Mouse (Mus musculus) lung, postnatal 0 days (tissue): Measurements from ENCODE around the gene Tmem201.

Source experiments
- CTCF ChIP-seq: IDR thresholded peaks from 2 replicates; pipeline ENCODE4 v1.5.1; 2016; ENCODE audit warnings: antibody characterized with exemption, mild to moderate bottlenecking
- EP300 ChIP-seq: IDR thresholded peaks from 2 replicates; pipeline ENCODE4 v1.6.1; 2016; ENCODE audit warnings: antibody characterized with exemption, mild to moderate bottlenecking, control low read depth

DNA sequence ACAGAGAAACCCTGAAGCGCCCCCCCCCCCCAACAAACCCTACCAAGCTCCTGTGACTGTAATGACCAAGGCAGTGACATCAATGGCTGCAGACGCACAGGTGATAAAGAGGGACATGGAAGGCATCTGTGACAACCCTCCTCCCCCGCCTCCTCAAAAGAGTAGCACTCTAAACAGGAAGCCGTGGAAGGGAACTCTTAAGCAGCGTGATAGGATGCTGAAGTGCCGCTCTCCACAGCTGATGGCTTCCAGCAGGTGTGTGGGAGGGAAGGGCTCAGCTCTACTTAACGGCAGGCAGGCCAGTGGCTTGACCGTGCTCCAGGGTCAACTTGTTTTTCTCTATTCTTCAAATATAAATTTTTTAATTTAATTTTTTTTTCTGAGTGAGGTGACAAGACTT is 16.7 kb downstream of the Tmem201 start:
- no peak for TF ChIP-seq CTCF
- no peak for TF ChIP-seq EP300
